Mouse (Mus musculus) heart, embryonic 16.5 days (tissue): ENCODE measurements around the gene Sft2d1. TPM values are rescaled to one million over a fixed set of nuclear protein-coding genes. Genes with fewer than 3 reads are reported as not detected.

Source experiments
- ATAC-seq: fragments of 200-750 bp; cut with Nextera tagmentation; replicated peaks from 2 replicates; pipeline ENCODE4 v1.8.0; 2017; ENCODE audit warnings: moderate number of reproducible peaks; ENCODE audit not compliant: insufficient read depth, low FRiP score; ENCODE audit errors: extremely low read depth
- H3K27ac ChIP-seq: fragments of 300-500 bp; sonication (generic); 2 replicates; pipeline ENCODE4 v1.5.1; 2014; ENCODE audit warnings: mild to moderate bottlenecking, low read length, control low read depth, moderate library complexity
- H3K27me3 ChIP-seq: fragments of 300-500 bp; sonication (generic); 2 replicates; pipeline ENCODE4 v1.6.1; 2014; ENCODE audit warnings: low read length, mixed read lengths; ENCODE audit not compliant: control insufficient read depth, insufficient read depth
- H3K36me3 ChIP-seq: fragments of 300-500 bp; sonication (generic); 2 replicates; pipeline ENCODE4 v1.6.1; 2014; ENCODE audit not compliant: control insufficient read depth, insufficient read depth
- H3K4me1 ChIP-seq: fragments of 300-500 bp; sonication (generic); 2 replicates; pipeline ENCODE4 v1.6.1; 2014; ENCODE audit warnings: low read length, mixed read lengths; ENCODE audit not compliant: control insufficient read depth, insufficient read depth
- H3K4me2 ChIP-seq: fragments of 300-500 bp; sonication (generic); 2 replicates; pipeline ENCODE4 v1.6.1; 2014; ENCODE audit warnings: low read depth, mild to moderate bottlenecking, control low read depth, low read length
- H3K4me3 ChIP-seq: fragments of 300-500 bp; sonication (generic); 2 replicates; pipeline ENCODE4 v1.5.1; 2014; ENCODE audit warnings: mild to moderate bottlenecking, control low read depth, low read length
- H3K9ac ChIP-seq: fragments of 300-500 bp; sonication (generic); 2 replicates; pipeline ENCODE4 v1.6.1; 2014; ENCODE audit warnings: low read length, control low read depth
- H3K9me3 ChIP-seq: fragments of 300-500 bp; sonication (generic); replicated peaks from 2 replicates; pipeline ENCODE4 v1.6.1; 2016; ENCODE audit warnings: low read length; ENCODE audit not compliant: control insufficient read depth
- WGBS: fragments of 180-500 bp; shearing (Covaris S2); extraction: QIAGEN DNeasy Blood & Tissue Kit; methylation state at CpG from one replicate; pipeline ENCODE4 v1.1.7; 2014; 5-methylcytosine and 5-hydroxymethylcytosine counted together
- polyA plus RNA-seq: library from polyadenylated mRNA; unstranded; fragments of >200 nt; fragmentation: Nextera tagmentation; extraction: Ambion mirVana; gene quantifications from 2 replicates; pipeline ENCODE4 v1.2.1, GENCODE M21; 2015

Sft2d1 gene
- polyA plus RNA-seq, 1 experiment from 2014 or later = 53.6 TPM

DNA sequence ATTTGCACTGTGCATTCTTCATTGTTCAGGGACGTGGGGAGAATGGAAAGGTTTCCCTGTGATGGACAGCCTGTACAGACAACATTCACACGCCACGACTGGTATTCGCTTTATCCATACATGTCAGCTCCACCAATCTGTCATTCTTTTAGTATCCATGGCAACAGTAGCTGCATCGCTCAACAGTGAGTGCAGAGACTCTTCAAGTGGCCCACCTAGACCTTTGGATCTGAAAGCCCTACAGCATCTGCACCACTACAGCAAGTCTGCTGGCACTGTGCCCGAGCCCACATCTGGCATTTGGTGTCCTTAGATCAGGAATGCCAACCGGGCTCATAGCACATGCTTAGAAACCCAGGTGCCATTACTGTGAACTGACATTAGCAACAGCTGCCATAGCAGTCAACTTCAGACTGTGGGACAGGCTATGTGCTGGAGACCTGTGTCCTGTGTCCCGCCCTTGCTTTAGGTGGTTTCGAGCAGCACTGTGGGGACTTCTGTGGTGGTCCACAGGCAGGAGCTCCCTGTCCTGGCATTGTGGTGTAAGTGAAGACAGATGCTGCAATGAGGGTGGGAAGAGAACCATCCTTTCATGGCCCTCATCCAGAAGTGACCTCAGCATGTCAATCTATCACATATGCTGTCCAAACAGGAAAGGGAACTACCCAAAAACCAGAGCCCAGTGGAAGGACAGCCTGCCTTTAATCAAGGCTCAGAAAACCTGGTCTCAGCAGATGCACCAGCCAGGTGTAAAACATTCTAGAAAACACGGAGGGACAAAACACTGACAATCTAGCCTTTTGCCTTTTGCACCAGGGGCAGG is 50.6 kb downstream of the Sft2d1 start:
- 69% methylated on average over 10 of the region's 10 CpGs for WGBS
- Histone ChIP-seq H3K9me3 (no peaks in the 10 kb centered on the region), H3K4me3 (no peak overlapping the region), H3K27me3 (peaks cover 11% of the 10 kb centered on the region; the same call in 1 of the 2 replicates), H3K36me3 (no peaks in the 10 kb centered on the region), H3K4me2 (no peak overlapping the region), H3K4me1 (no peaks in the 10 kb centered on the region), H3K27ac (no peak overlapping the region), H3K9ac (no peak overlapping the region)
- no peak for ATAC-seq

DNA sequence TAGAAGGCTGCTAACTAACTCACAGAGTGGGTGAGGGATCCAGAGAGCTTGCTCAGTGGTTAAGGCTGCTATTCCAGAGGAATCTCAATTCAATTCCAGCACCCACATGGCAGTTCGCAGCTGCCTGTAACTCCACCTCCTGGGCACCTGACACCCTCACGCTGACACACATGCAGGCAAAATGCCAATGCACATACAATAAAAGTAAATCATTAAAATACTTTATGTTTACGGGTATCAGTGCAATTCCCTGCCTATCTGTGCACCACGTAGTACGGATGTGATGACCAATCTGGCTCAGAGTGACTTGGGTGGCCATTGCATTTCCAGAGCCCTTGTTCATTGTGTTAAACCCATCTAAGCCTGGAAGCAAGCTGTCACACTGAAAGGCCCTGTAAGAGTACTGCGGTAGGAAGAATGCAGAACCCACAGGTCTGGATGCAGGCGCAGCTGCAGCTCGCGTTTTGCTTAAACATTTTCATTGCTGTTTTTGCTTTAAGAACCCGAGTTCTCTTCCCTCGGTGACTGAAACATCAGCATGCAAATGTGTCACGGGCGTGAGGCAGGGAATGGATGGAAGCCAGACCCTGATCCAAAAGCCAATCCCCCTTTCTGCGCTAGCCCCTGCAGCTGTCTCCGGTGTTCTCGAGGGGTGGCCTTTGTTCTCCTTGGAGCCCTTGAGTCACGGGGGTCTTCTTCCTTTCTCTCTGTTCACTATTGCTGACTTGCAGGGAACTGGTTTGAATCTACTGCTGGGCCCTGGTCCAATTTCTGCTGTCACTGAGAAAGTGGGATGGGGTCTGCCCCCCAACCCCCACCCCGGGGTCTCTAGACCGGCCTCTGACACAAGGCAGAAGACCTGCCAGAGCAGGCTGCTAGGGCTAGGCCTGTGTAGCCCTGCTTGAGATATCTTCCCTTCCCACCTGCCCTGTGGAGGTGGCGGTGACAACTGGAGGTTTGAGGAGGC is 56.9 kb downstream of the Sft2d1 start:
- no peak for ATAC-seq
- Histone ChIP-seq H3K4me1 (peaks cover 16% of the 10 kb centered on the region), H3K4me2 (peak overlapping the region; percentile 34; the same call in 1 of the 2 replicates), H3K4me3 (no peak overlapping the region), H3K27me3 (peaks cover 15% of the 10 kb centered on the region), H3K9ac (peak overlapping the region; percentile 16), H3K9me3 (no peaks in the 10 kb centered on the region), H3K27ac (no peak overlapping the region; the same call in 1 of the 2 replicates), H3K36me3 (no peaks in the 10 kb centered on the region)
- WGBS = 32% methylated on average over 20 of the region's 20 CpGs

DNA sequence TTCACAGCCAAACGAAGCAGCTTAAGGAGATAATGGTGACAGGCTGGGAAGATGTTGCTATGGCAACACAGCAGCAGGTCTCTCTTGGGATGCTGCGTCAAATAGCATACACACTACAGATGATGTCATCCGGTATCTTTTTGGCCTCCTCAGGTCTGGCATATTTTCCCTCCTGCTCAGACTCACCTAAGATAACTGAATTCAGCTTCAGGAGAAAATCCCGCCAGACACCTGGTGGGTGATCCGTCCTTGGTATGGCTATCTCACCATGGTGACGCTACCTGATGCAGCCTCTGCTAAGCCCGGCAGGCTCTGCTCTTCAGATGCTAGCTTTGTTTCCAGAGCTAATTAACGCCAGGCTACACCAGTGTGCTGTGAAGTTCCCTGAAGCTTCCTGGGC is 57.7 kb downstream of the Sft2d1 start:
- Histone ChIP-seq H3K27me3 (peaks cover 9% of the 10 kb centered on the region), H3K36me3 (no peaks in the 10 kb centered on the region), H3K4me3 (no peak overlapping the region), H3K4me2 (no peak overlapping the region), H3K4me1 (peaks cover 16% of the 10 kb centered on the region), H3K9me3 (no peaks in the 10 kb centered on the region), H3K27ac (no peak overlapping the region), H3K9ac (no peak overlapping the region)
- no peak for ATAC-seq
- WGBS = 27% methylated on average over 8 of the region's 8 CpGs

DNA sequence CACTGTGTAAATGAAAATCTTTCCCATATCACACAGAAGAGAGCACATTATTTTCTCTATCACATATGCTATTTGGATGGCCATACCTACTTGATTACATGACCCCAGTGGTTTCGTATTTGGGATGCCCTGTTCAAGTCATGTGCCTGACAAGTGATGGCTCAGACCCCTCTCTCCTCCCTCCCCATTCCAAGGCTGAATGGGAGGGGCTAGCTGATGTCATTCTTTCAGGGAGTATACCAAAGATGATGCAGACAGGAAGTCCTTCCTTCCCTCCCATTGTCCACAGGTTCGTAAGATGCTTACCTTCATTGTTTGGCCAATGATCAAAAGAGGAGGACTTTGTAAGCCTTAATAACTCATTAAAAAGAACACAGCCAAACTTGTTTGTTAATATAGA is 58.3 kb downstream of the Sft2d1 start:
- Histone ChIP-seq H3K36me3 (no peaks in the 10 kb centered on the region), H3K4me1 (peaks cover 16% of the 10 kb centered on the region), H3K4me2 (no peak overlapping the region), H3K27me3 (peaks cover 9% of the 10 kb centered on the region), H3K4me3 (no peak overlapping the region), H3K9ac (no peak overlapping the region), H3K27ac (no peak overlapping the region), H3K9me3 (no peaks in the 10 kb centered on the region)
- WGBS = 62% methylated on average over 2 of the region's 2 CpGs
- no peak for ATAC-seq

DNA sequence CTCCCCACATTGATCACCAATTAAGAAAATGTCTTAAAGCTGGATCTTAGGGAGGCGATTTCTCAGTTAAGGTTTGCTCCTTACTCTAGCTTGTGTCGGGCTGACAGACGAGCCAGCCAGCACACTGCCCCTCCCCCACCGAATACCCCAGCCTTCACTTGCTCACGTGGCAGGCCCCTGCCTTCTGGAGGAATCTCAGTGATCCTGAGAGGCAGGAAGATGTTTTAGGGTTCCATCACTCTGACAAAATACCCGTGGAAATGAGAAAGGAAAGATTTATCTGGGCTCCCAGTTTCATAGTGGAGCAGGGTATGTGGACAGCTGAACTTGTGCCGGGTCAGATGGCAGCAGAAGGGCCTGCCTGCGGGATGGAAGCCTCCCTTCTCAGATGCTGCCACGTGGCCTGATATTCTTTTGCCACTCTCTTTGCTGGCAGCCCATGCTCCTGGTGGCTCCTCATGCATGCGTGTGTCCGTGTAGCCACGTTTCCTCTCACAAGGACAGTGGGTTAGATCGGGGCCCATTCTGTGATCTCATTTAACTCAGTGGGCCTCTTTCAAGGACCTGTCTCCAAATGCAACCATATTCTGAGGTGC is 59.8 kb downstream of the Sft2d1 start:
- no peak overlapping the region for H3K9ac ChIP-seq
- peaks cover 4% of the 10 kb centered on the region for H3K27me3 ChIP-seq
- no peak for ATAC-seq
- no peaks in the 10 kb centered on the region for H3K9me3 ChIP-seq
- no peak overlapping the region for H3K4me2 ChIP-seq
- H3K36me3 ChIP-seq = no peaks in the 10 kb centered on the region
- 38% methylated on average over 13 of the region's 13 CpGs for WGBS
- no peak overlapping the region for H3K4me3 ChIP-seq
- H3K27ac ChIP-seq = no peak overlapping the region
- H3K4me1 ChIP-seq = peaks cover 16% of the 10 kb centered on the region

DNA sequence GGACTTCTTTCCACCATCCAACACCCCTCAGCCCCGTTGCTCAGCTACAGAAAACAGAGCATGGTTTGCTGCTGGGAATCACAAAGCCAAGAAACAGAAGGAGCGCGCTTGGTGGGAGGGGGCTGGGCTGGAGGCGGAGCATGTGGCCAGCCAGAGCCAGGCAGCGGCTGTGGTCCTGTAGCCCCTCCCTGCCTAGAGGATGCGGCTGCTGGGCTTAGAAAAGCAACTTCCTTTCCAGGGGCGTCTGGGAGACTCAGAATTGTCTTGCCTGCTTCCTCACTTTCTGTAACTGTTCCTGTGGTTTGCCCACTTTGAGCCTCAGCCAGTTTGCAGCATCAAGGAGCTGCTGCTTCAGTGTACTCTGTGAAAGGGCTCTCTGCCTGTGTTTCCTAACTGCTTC is 60.9 kb downstream of the Sft2d1 start:
- H3K9me3 ChIP-seq = no peaks in the 10 kb centered on the region
- H3K27me3 ChIP-seq = peaks cover 4% of the 10 kb centered on the region
- peak overlapping the region; percentile 46 for H3K9ac ChIP-seq
- H3K4me3 ChIP-seq = peak overlapping the region; percentile 36
- peak overlapping the region; percentile 60 for H3K27ac ChIP-seq
- H3K4me2 ChIP-seq = peak overlapping the region; percentile 64
- H3K36me3 ChIP-seq = no peaks in the 10 kb centered on the region
- peaks cover 16% of the 10 kb centered on the region for H3K4me1 ChIP-seq
- ATAC-seq = peak; percentile 77
- WGBS = 0% methylated on average over 7 of the region's 7 CpGs

DNA sequence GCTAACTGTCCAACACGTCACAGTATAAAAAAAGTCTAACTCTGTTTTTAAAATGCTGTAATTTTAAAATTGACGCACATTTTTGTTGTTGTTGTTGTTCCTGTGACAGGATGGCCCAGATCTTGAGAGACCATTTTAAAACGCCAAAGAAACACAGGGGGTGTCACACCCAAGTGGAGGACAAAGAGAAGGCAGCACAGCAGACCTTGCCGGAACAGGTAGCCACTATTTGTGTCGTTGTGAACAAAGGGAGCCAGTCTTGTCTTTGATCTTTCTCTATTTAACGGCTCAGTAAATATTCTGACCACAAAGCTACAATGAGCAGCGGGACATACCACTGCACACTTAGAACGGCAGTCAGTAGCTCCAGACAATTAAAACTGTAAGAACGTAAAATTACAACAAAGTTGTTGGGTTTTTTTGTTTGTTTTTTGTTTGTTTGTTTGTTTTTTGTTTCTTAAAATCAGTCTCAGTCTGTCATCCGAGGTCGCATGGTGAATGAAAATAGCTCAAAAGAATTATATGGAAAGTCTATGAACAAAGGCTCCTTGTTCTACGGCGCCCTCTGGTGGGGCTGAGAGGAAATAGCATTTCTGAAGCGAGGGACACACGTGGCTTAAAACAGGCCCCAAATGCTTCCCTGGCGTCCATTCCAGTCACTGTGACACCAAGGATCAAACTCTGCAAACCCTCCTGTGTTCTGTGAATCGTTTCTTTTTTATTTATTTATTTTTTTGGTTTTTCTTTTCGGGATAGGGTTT is 61.6 kb downstream of the Sft2d1 start:
- Histone ChIP-seq H3K4me1 (peaks cover 16% of the 10 kb centered on the region), H3K27ac (peak overlapping the region; percentile 60), H3K4me3 (peak overlapping the region; percentile 36), H3K9ac (peak overlapping the region; percentile 46), H3K27me3 (peaks cover 4% of the 10 kb centered on the region), H3K9me3 (no peaks in the 10 kb centered on the region), H3K4me2 (peak overlapping the region; percentile 64), H3K36me3 (no peaks in the 10 kb centered on the region)
- peak; percentile 42; the same call in 1 of the 2 replicates for ATAC-seq
- WGBS = 3% methylated on average over 18 of the region's 18 CpGs
